Mouse (Mus musculus) layer of hippocampus, adult 18-20 months (tissue): ENCODE results near the gene Rtl8c. TPM values are rescaled to one million over a fixed set of nuclear protein-coding genes. Genes with fewer than 3 reads are reported as not detected.
"Not testable (repeated sequence)": the region's sequence is repeated elsewhere in the genome, so short reads cannot be mapped to it uniquely, and the experiment has no call there.

ENCODE experiments used
- DNase-seq, 2 experiments: peaks; one replicate each; pipeline ENCODE4 v3.0.0; 2022; ENCODE audit warnings: low spot score in 2 of 2
- long read RNA-seq: library from polyadenylated mRNA; stranded (forward); transcript quantifications from one replicate; pipeline ENCODE4 v2.0.0, GENCODE M21; 2021
- total RNA-seq, 2 experiments: library from RNA; stranded (reverse); gene quantifications; 2 replicates each; pipeline ENCODE4 v1.2.3; 2021

Rtl8c gene
- total RNA-seq: 100 to 1,000 TPM; 202 to 226 TPM
- long read RNA-seq, transcript Rtl8c-201 (1 exons, 401 nt): major isoform, 5 of 79 reads
- long read RNA-seq, partial matches to known transcripts: 25 of 79 reads
- long read RNA-seq, other reads (novel, unspliced or antisense): 49 of 79 reads

- DNase-seq: peak; percentile 70 to 84
Measured at GRCm38 (mm10) chrX:53607242-53608121, at the start of gene Rtl8c. Gene Rtl8c, plus strand, starts transcription at chrX:53608032.

GRCm38 (mm10) chrX:53579311-53579710, 28.5 kb upstream of the Rtl8c start:
- no peak for DNase-seq

- not testable (repeated sequence) for DNase-seq
Measured at GRCm38 (mm10) chrX:53581407-53581806, 26.4 kb upstream of the Rtl8c start.

- DNase-seq: not testable (repeated sequence)
Measured at GRCm38 (mm10) chrX:53583404-53583803, 24.4 kb upstream of the Rtl8c start.

GRCm38 (mm10) chrX:53599993-53600392, 7.8 kb upstream of the Rtl8c start:
- peak; percentile 14 to 79 for DNase-seq

- DNase-seq: not testable (repeated sequence)
Measured at GRCm38 (mm10) chrX:53606176-53606575, 1.7 kb upstream of the Rtl8c start.

- no peak for DNase-seq
Measured at GRCm38 (mm10) chrX:53608122-53608813, 436 bp downstream of the Rtl8c start.

GRCm38 (mm10) chrX:53608879-53609278, 1.0 kb downstream of the Rtl8c start, which contains the start of gene Gm14597:
Gene Gm14597, minus strand, starts transcription at chrX:53608979.
- not testable (repeated sequence) for DNase-seq

GRCm38 (mm10) chrX:53610571-53610970, 2.7 kb downstream of the Rtl8c start:
- DNase-seq: peak; percentile 60 to 82

- DNase-seq: not testable (repeated sequence)
Measured at GRCm38 (mm10) chrX:53611395-53611794, 3.6 kb downstream of the Rtl8c start.

- DNase-seq: not testable (repeated sequence)
Measured at GRCm38 (mm10) chrX:53638107-53638506, 30.3 kb downstream of the Rtl8c start.

GRCm38 (mm10) chrX:53642604-53642979, 34.8 kb downstream of the Rtl8c start:
- not testable (repeated sequence) for DNase-seq

GRCm38 (mm10) chrX:53642980-53643961, 35.4 kb downstream of the Rtl8c start, which contains the start of gene Rtl8a:
Gene Rtl8a, minus strand, starts transcription at chrX:53643682.
- peak; percentile 42 to 77 for DNase-seq

GRCm38 (mm10) chrX:53645885-53646284, 38.1 kb downstream of the Rtl8c start:
- no peak for DNase-seq

GRCm38 (mm10) chrX:53652917-53653316, 45.1 kb downstream of the Rtl8c start:
- DNase-seq: not testable (repeated sequence)

Other genes with a start within 250 kb of the Rtl8c start
- gene Mospd1, start 237.5 kb upstream of the Rtl8c start, total RNA-seq: 10 to 100 TPM; 11.6 to 11.9 TPM
- not detected for gene Etd, start 173.1 kb upstream of the Rtl8c start, total RNA-seq
- not detected for gene Gm14597, start 947 bp downstream of the Rtl8c start, total RNA-seq
- gene Rtl8a, start 35.6 kb downstream of the Rtl8c start, total RNA-seq: 100 to 1,000 TPM; 208 to 284 TPM
- gene Rtl8b, start 62.4 kb downstream of the Rtl8c start, total RNA-seq: 100 to 1,000 TPM; 183 to 202 TPM
- under 1 TPM in 1 of 2 experiments, not detected in 1; 0.38 TPM for gene 4930502E18Rik, start 116.8 kb downstream of the Rtl8c start, total RNA-seq
- gene 1700013H16Rik, start 149.8 kb downstream of the Rtl8c start, total RNA-seq: not detected
- not detected for gene Zfp36l3, start 168.4 kb downstream of the Rtl8c start, total RNA-seq
- 1 to 10 TPM; 1.6 to 2.0 TPM for gene Xlr, start 189.7 kb downstream of the Rtl8c start, total RNA-seq